Mouse (Mus musculus): Measurements from ENCODE around the gene Kank4.

The Kank4 gene

GRCm38 (mm10) chr4:98717735-98718546, 99.4 kb downstream of the Kank4 start:
- no peak for DNase-seq (ENCODE audit: low spot score)

GRCm38 (mm10) chr4:98710891-98711290, 106.4 kb downstream of the Kank4 start:
- DNase-seq (ENCODE audit: low spot score): no peak
